Mouse (Mus musculus): Measurements from ENCODE around the gene Rab34.
"Not testable (repeated sequence)": the region's sequence is repeated elsewhere in the genome, so short reads cannot be mapped to it uniquely, and the experiment has no call there.

Gene Rab34

GRCm38 (mm10) chr11:78180081-78180761 lies 8.0 kb upstream of the Rab34 start:
- no peak for DNase-seq (ENCODE audit: extremely low read depth, low read depth)

GRCm38 (mm10) chr11:78181830-78182357 lies 6.3 kb upstream of the Rab34 start:
- no peak for DNase-seq (ENCODE audit: extremely low read depth, low read depth)

DNA sequence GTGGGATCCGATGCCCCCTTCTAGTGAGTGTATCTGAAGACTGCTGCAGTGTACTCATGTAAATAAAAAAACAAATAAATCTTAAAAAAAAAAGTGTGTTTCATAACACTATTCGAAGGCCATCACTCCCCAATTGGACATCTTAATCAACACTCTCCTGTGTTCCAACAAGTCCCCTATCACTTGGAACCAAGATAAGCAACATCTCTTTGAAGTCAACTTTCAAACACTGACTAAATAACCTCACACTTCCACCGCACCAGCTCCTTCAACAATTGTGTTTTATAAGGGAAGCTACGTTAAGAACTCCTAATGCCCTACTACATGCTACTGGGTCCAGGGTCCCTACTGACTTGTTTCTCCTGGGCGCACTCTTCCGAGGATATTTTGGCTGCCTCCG lies 5.8 kb upstream of the Rab34 start:
- no peak for DNase-seq (ENCODE audit: extremely low read depth, low read depth)

GRCm38 (mm10) chr11:78182961-78183844 lies 5.0 kb upstream of the Rab34 start, which contains the start of gene Rpl23a:
Gene Rpl23a, minus strand, starts transcription at chr11:78183584.
- DNase-seq (ENCODE audit: extremely low read depth, low read depth) = peak; percentile 96

DNA sequence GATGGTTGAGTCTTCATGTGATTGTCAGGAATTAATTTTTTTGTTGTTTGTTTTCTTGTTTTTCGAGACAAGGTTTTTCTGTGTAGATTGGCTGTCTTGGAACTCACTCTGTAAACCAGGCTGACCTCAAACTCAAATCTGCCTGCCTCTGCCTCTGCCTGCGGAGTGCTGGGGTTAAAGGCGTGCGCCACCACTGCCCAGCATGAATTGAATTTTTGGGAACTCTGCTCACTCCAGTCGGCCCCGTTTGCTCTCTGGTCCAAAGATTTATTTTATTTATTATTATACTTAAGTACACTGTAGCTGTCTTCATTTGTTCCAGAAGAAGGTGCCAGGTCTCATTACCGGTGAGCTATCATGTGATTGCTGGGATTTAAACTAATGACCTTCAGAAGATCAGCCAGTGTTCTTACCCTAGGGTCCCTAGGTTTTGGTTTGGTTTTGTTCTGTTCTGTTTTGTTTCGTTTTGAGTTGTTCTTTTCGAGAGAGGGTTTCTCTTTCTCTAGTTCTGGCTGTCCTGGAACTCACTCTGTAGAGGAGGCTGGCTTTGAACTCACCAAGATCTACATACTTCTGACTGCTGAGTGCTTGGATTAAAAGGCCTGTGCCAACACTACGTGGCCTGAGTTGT lies 4.2 kb upstream of the Rab34 start:
- DNase-seq (ENCODE audit: extremely low read depth, low read depth) = no peak

GRCm38 (mm10) chr11:78184702-78185101 lies 3.5 kb upstream of the Rab34 start:
- not testable (repeated sequence) for DNase-seq (ENCODE audit: extremely low read depth, low read depth)

- DNase-seq (ENCODE audit: extremely low read depth, low read depth) = no peak
Observed at GRCm38 (mm10) chr11:78189234-78190040, 1.2 kb downstream of the Rab34 start.

- no peak for DNase-seq (ENCODE audit: extremely low read depth, low read depth)
Observed at GRCm38 (mm10) chr11:78190041-78190440, 1.8 kb downstream of the Rab34 start.

GRCm38 (mm10) chr11:78193113-78193512 lies 4.9 kb downstream of the Rab34 start, which contains the start of gene Proca1:
Gene Proca1, plus strand, starts transcription at chr11:78193392.
- DNase-seq (ENCODE audit: extremely low read depth, low read depth) = no peak

DNA sequence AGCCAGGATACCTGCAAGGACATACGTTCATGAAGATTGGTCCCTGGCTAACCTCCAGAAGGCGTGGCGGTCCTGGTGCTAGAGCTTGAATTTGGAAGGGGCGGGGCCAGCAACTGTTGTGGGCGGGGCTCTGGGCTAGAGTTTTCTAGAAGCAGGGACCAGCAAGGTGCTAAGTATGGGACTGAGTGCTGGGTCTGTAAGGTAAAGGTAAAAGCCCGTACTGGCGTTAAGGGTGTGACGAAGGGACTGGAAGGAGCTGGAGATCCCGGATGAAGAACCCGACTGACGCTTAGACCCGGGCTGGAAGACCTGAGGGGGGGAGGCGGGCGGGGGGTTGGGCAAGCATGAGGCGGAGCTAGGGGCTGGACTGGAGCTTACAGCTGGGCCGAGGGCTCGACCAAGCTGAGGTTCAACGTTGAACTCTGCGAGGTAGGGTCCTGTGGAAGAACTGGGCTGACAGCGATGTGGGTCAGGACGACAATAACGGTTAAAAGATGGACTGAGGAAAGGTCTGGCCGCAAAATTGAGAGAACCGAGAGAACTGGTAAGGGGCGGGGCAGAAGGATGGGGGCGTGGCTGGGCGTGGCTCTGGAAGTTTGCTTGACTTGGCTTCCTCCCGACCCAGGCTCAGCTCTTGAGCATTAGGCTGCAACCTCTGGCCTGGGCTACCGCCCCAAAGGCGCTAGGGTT lies 6.3 kb downstream of the Rab34 start:
- peak; percentile 59 for DNase-seq (ENCODE audit: extremely low read depth, low read depth)

DNA sequence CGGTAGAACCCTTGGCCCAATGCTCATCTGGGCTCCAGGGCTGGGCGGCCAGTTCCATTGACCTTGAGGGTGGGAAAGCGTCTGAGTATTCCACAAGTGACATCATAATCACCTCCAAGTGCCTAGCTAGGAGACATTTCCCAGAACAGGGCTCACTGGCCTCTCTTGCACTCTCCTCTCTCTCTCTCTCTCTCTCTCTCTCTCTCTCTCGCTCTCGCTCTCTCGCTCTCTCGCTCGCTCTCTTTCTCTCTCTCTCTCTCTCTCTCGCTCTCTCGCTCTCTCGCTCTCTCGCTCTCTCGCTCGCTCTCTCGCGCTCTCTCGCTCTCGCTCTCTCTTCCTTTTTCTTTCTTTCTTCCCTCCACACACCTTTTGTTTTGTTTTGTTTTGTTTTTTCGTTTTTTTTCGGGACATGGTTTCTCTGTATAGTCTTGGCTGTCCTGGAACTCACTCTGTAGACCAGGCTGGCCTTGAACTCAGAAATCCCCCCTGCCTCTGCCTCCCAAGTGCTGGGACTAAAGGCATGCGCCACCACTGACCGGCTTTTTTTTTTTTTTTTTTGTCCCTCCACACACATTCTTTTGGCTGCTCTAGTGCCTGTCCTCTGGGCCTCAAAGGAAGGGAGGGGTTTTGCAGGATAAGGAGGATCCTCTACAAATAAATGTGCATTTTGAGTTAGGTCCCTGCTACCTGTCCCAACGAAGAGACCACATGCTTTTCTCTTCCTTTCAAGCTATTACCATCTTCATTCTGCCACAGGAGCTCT lies 7.1 kb downstream of the Rab34 start:
- no peak for DNase-seq (ENCODE audit: extremely low read depth, low read depth)

- no peak for DNase-seq (ENCODE audit: extremely low read depth, low read depth)
Observed at GRCm38 (mm10) chr11:78202372-78202771, 14.1 kb downstream of the Rab34 start.

GRCm38 (mm10) chr11:78204287-78204686 lies 16.1 kb downstream of the Rab34 start:
- no peak for DNase-seq (ENCODE audit: extremely low read depth, low read depth)

- DNase-seq (ENCODE audit: extremely low read depth, low read depth) = no peak
Observed at GRCm38 (mm10) chr11:78205361-78206206, 17.4 kb downstream of the Rab34 start.

DNA sequence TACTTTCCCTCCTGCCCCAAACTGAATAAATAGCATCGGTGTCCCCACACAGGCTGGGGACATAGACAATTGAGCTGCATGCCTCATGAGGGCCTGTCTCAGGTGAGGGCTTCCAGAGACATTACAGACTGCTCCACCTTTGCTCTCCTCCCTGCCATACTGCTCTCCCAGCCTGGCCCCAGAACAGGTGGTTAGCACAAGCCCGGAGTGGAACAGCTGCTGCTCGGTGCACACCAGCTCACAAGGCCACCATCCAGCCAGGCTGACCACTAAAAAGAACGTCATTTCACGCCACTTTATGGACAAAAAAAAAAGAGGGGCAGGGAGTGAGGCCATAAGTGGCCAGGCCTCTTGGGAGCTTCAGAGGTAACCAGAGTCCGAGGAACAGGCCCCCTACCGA lies 19.0 kb downstream of the Rab34 start:
- DNase-seq (ENCODE audit: extremely low read depth, low read depth) = no peak

- no peak for DNase-seq (ENCODE audit: extremely low read depth, low read depth)
Observed at GRCm38 (mm10) chr11:78209886-78210285, 21.7 kb downstream of the Rab34 start.

- DNase-seq (ENCODE audit: extremely low read depth, low read depth) = no peak
Observed at GRCm38 (mm10) chr11:78210615-78211014, 22.4 kb downstream of the Rab34 start.

- no peak for DNase-seq (ENCODE audit: extremely low read depth, low read depth)
Observed at GRCm38 (mm10) chr11:78211513-78211912, 23.3 kb downstream of the Rab34 start.

All from MEL-GATA-1-ER (cell line).